In genomic region chr12:84407874-84408818, GRCm38 (mm10) we compare ENCODE assay signal across 8 mouse cellular contexts. TPM values are rescaled to one million over a fixed set of nuclear protein-coding genes. Genes with fewer than 3 reads are reported as not detected.
DNase-seq lines count a peak whose midpoint lies in the region; ATAC-seq and TF ChIP-seq lines count a peak whose summit lies in the region.

No protein-coding gene starts in this region.

- peak overlapping the region; percentile 95 for H3K4me2 ChIP-seq in embryonic facial prominence, embryonic 12.5 days (replicated peaks)
- H3K4me2 ChIP-seq in limb, embryonic 13.5 days (replicated peaks): peak overlapping the region; percentile 92
- H3K4me2 ChIP-seq in midbrain, embryonic 13.5 days (replicated peaks): peak overlapping the region; percentile 85
- peak overlapping the region; percentile 96 for H3K4me2 ChIP-seq in stomach, postnatal 0 days (replicated peaks; ENCODE audit: low read depth)

- 0 out of 2 replicates have a peak, but pooled peaks cover 3% of the 10 kb centered on the region for H3K4me1 ChIP-seq in embryonic facial prominence, embryonic 12.5 days
- H3K4me1 ChIP-seq in limb, embryonic 13.5 days: peaks cover 10% of the 10 kb centered on the region
- peaks cover 13% of the 10 kb centered on the region for H3K4me1 ChIP-seq in midbrain, embryonic 13.5 days (replicated peaks)
- 0 out of 2 replicates have a peak, but pooled peaks cover 2% of the 10 kb centered on the region for H3K4me1 ChIP-seq in stomach, postnatal 0 days (replicated peaks; ENCODE audit: control insufficient read depth, insufficient read depth)

- peak overlapping the region; percentile 70 for H3K4me3 ChIP-seq in embryonic facial prominence, embryonic 12.5 days
- H3K4me3 ChIP-seq in limb, embryonic 13.5 days: peak overlapping the region; percentile 74
- H3K4me3 ChIP-seq in midbrain, embryonic 13.5 days (replicated peaks): peak overlapping the region; percentile 65
- H3K4me3 ChIP-seq in stomach, postnatal 0 days (ENCODE audit: low read depth, low read length): peak overlapping the region; percentile 77

- H3K9ac ChIP-seq in embryonic facial prominence, embryonic 12.5 days: peak overlapping the region; percentile 83
- H3K9ac ChIP-seq in limb, embryonic 13.5 days: peak overlapping the region; percentile 81
- peak overlapping the region; percentile 79 for H3K9ac ChIP-seq in midbrain, embryonic 13.5 days (replicated peaks)
- H3K9ac ChIP-seq in stomach, postnatal 0 days (ENCODE audit: low read length): peak overlapping the region; percentile 89

- H3K9me3 ChIP-seq in embryonic facial prominence, embryonic 12.5 days: no peaks in the 10 kb centered on the region
- H3K9me3 ChIP-seq in limb, embryonic 13.5 days: no peaks in the 10 kb centered on the region
- H3K9me3 ChIP-seq in midbrain, embryonic 13.5 days: no peaks in the 10 kb centered on the region
- H3K9me3 ChIP-seq in stomach, postnatal 0 days (ENCODE audit: control insufficient read depth, low read length): no peaks in the 10 kb centered on the region

- H3K27ac ChIP-seq in embryonic facial prominence, embryonic 12.5 days: peak overlapping the region; percentile 77
- peak overlapping the region; percentile 65 for H3K27ac ChIP-seq in limb, embryonic 13.5 days
- H3K27ac ChIP-seq in midbrain, embryonic 13.5 days: peak overlapping the region; percentile 89
- peak overlapping the region; percentile 94 for H3K27ac ChIP-seq in stomach, postnatal 0 days (replicated peaks)

- peak; percentile 43; the same call in 1 of the 2 replicates for ATAC-seq in embryonic facial prominence, embryonic 12.5 days (ENCODE audit: insufficient number of reproducible peaks, insufficient read depth, low FRiP score, low TSS enrichment)
- peak; percentile 54 to 74 for ATAC-seq in hematopoietic stem cell, adult 5-6 weeks (replicated peaks in 1 of 2; ENCODE audit: insufficient read depth in 1 of 2, low FRiP score in 2 of 2, low TSS enrichment in 1 of 2, low read depth in 1 of 2, poor library complexity in 2 of 2, severe bottlenecking in 2 of 2)
- peak; percentile 46 for ATAC-seq in limb, embryonic 13.5 days (ENCODE audit: low FRiP score, low read depth)
- peak; percentile 86 for ATAC-seq in midbrain, embryonic 13.5 days
- peak; percentile 63 for ATAC-seq in stomach, postnatal 0 days (ENCODE audit: low FRiP score, low TSS enrichment)

- no peak for TF ChIP-seq CTCF in stomach, postnatal 0 days (IDR thresholded peaks at IDR 0.05; ENCODE audit: low read depth)

- no peaks in the 10 kb centered on the region for H3K36me3 ChIP-seq in embryonic facial prominence, embryonic 12.5 days
- H3K36me3 ChIP-seq in limb, embryonic 13.5 days: no peaks in the 10 kb centered on the region
- H3K36me3 ChIP-seq in midbrain, embryonic 13.5 days: no peaks in the 10 kb centered on the region
- H3K36me3 ChIP-seq in stomach, postnatal 0 days (ENCODE audit: control insufficient read depth, insufficient read depth, low read length): no peaks in the 10 kb centered on the region

- DNase-seq in adrenal gland, adult 2 months: peak; percentile 41
- DNase-seq in adrenal gland, postnatal 4 days (ENCODE audit: low spot score in 2 of 2): no peak
- peak; percentile 77 for DNase-seq in T-cell, adult 2 months (ENCODE audit: low spot score)
- peak; percentile 61 for DNase-seq in stomach, postnatal 0 days (ENCODE audit: low spot score)

- TF ChIP-seq EP300 in stomach, postnatal 0 days (optimal IDR thresholded peaks at IDR 0.05): no peak

- 2% methylated on average over 36 of the region's 52 CpGs for WGBS in embryonic facial prominence, embryonic 12.5 days
- WGBS in limb, embryonic 13.5 days: 1% methylated on average over 48 of the region's 52 CpGs
- WGBS in midbrain, embryonic 13.5 days: 2% methylated on average over 37 of the region's 52 CpGs
- WGBS in stomach, postnatal 0 days: under 1% methylated on average over 52 of the region's 52 CpGs

- no peaks in the 10 kb centered on the region for H3K27me3 ChIP-seq in embryonic facial prominence, embryonic 12.5 days
- no peaks in the 10 kb centered on the region for H3K27me3 ChIP-seq in limb, embryonic 13.5 days
- peaks cover 3% of the 10 kb centered on the region; the same call in 1 of the 2 replicates for H3K27me3 ChIP-seq in midbrain, embryonic 13.5 days
- no peaks in the 10 kb centered on the region for H3K27me3 ChIP-seq in stomach, postnatal 0 days (ENCODE audit: control insufficient read depth, insufficient read depth, low read length)

RNA-seq across cellular contexts. Expression of gene Entpd5, which starts 0.7 kb away (rescaled TPM):
- total RNA-seq in adrenal gland, adult 2 months (2021): 100 to 1,000 TPM; 124 to 126 TPM
- 11.9 and 14.8 TPM in 2 replicates for polyA plus RNA-seq in adrenal gland, adult 2 months (2012; rRNA removed)
- total RNA-seq in adrenal gland, postnatal 4 days (2021): 10 to 100 TPM; 58.3 to 61.3 TPM
- polyA plus RNA-seq in embryonic facial prominence, embryonic 12.5 days (2016; fragmentation: Nextera tagmentation; extraction: Ambion mirVana): 10.4 and 11.4 TPM in 2 replicates
- total RNA-seq in hematopoietic stem cell, adult 5-6 weeks (2017): 44.0 and 58.7 TPM in 2 replicates
- polyA plus RNA-seq in limb, embryonic 13.5 days (2015; fragmentation: Nextera tagmentation; extraction: Ambion mirVana): 10.2 and 11.6 TPM in 2 replicates
- polyA plus RNA-seq in midbrain, embryonic 13.5 days (2015; fragmentation: Nextera tagmentation; extraction: Ambion mirVana): 9.9 and 10.2 TPM in 2 replicates
- polyA plus RNA-seq in stomach, postnatal 0 days (2015; fragmentation: Nextera tagmentation; extraction: Ambion mirVana): 44.8 and 48.8 TPM in 2 replicates

RNA-seq across cellular contexts. Expression of gene Bbof1, which starts 0.7 kb away (rescaled TPM):
- total RNA-seq in adrenal gland, adult 2 months (2021): 1 to 10 TPM; 2.7 to 3.4 TPM
- not detected in 2 replicates for polyA plus RNA-seq in adrenal gland, adult 2 months (2012; rRNA removed)
- 1 to 10 TPM; 3.0 to 5.1 TPM for total RNA-seq in adrenal gland, postnatal 4 days (2021)
- polyA plus RNA-seq in embryonic facial prominence, embryonic 12.5 days (2016; fragmentation: Nextera tagmentation; extraction: Ambion mirVana): 1.5 and 2.3 TPM in 2 replicates
- total RNA-seq in hematopoietic stem cell, adult 5-6 weeks (2017): 6.3 and 6.6 TPM in 2 replicates
- polyA plus RNA-seq in limb, embryonic 13.5 days (2015; fragmentation: Nextera tagmentation; extraction: Ambion mirVana): 1.0 and 1.3 TPM in 2 replicates
- polyA plus RNA-seq in midbrain, embryonic 13.5 days (2015; fragmentation: Nextera tagmentation; extraction: Ambion mirVana): 2.5 and 4.5 TPM in 2 replicates
- polyA plus RNA-seq in stomach, postnatal 0 days (2015; fragmentation: Nextera tagmentation; extraction: Ambion mirVana): 0.68 and 0.74 TPM in 2 replicates

RNA-seq across cellular contexts. Expression of gene Rnf113a2, which starts 8.8 kb away (rescaled TPM):
- 10 to 100 TPM; 16.0 to 19.6 TPM for total RNA-seq in adrenal gland, adult 2 months (2021)
- polyA plus RNA-seq in adrenal gland, adult 2 months (2012; rRNA removed): 0.73 and 0.86 TPM in 2 replicates
- 10 to 100 TPM; 19.4 to 19.6 TPM for total RNA-seq in adrenal gland, postnatal 4 days (2021)
- polyA plus RNA-seq in embryonic facial prominence, embryonic 12.5 days (2016; fragmentation: Nextera tagmentation; extraction: Ambion mirVana): 29.4 and 31.2 TPM in 2 replicates
- total RNA-seq in hematopoietic stem cell, adult 5-6 weeks (2017): 36.1 and 45.4 TPM in 2 replicates
- 27.8 and 27.9 TPM in 2 replicates for polyA plus RNA-seq in limb, embryonic 13.5 days (2015; fragmentation: Nextera tagmentation; extraction: Ambion mirVana)
- 27.0 and 27.1 TPM in 2 replicates for polyA plus RNA-seq in midbrain, embryonic 13.5 days (2015; fragmentation: Nextera tagmentation; extraction: Ambion mirVana)
- polyA plus RNA-seq in stomach, postnatal 0 days (2015; fragmentation: Nextera tagmentation; extraction: Ambion mirVana): 21.6 and 22.0 TPM in 2 replicates

RNA-seq across cellular contexts. Expression of gene Aldh6a1, which starts 42.7 kb away (rescaled TPM):
- 100 to 1,000 TPM; 211 to 272 TPM for total RNA-seq in adrenal gland, adult 2 months (2021)
- polyA plus RNA-seq in adrenal gland, adult 2 months (2012; rRNA removed): 21.7 and 22.0 TPM in 2 replicates
- total RNA-seq in adrenal gland, postnatal 4 days (2021): 100 to 1,000 TPM in 1 of 2 experiments, 10 to 100 TPM in 1; 98.9 to 103 TPM
- 32.1 and 35.2 TPM in 2 replicates for polyA plus RNA-seq in embryonic facial prominence, embryonic 12.5 days (2016; fragmentation: Nextera tagmentation; extraction: Ambion mirVana)
- 20.3 and 22.3 TPM in 2 replicates for total RNA-seq in hematopoietic stem cell, adult 5-6 weeks (2017)
- polyA plus RNA-seq in limb, embryonic 13.5 days (2015; fragmentation: Nextera tagmentation; extraction: Ambion mirVana): 35.6 and 36.5 TPM in 2 replicates
- polyA plus RNA-seq in midbrain, embryonic 13.5 days (2015; fragmentation: Nextera tagmentation; extraction: Ambion mirVana): 28.9 and 29.9 TPM in 2 replicates
- 43.4 and 52.1 TPM in 2 replicates for polyA plus RNA-seq in stomach, postnatal 0 days (2015; fragmentation: Nextera tagmentation; extraction: Ambion mirVana)

RNA-seq across cellular contexts. Expression of gene Lin52, which starts 43.1 kb away (rescaled TPM):
- 10 to 100 TPM; 16.2 to 19.7 TPM for total RNA-seq in adrenal gland, adult 2 months (2021)
- 5.0 and 6.9 TPM in 2 replicates for polyA plus RNA-seq in adrenal gland, adult 2 months (2012; rRNA removed)
- 10 to 100 TPM; 11.7 to 12.9 TPM for total RNA-seq in adrenal gland, postnatal 4 days (2021)
- polyA plus RNA-seq in embryonic facial prominence, embryonic 12.5 days (2016; fragmentation: Nextera tagmentation; extraction: Ambion mirVana): 29.8 and 30.9 TPM in 2 replicates
- total RNA-seq in hematopoietic stem cell, adult 5-6 weeks (2017): 26.6 and 35.2 TPM in 2 replicates
- 26.8 and 27.5 TPM in 2 replicates for polyA plus RNA-seq in limb, embryonic 13.5 days (2015; fragmentation: Nextera tagmentation; extraction: Ambion mirVana)
- polyA plus RNA-seq in midbrain, embryonic 13.5 days (2015; fragmentation: Nextera tagmentation; extraction: Ambion mirVana): 38.6 and 41.3 TPM in 2 replicates
- polyA plus RNA-seq in stomach, postnatal 0 days (2015; fragmentation: Nextera tagmentation; extraction: Ambion mirVana): 8.5 and 8.7 TPM in 2 replicates

Comparison
In these comparisons a context has a peak if more than half of its experiments do, and no peak if none do; other contexts are left out.
1. DNase-seq: peak in adrenal gland, adult 2 months (single experiment), T-cell, adult 2 months (single experiment) and stomach, postnatal 0 days (single experiment); none in adrenal gland, postnatal 4 days (0 of 2).
2. RNA of gene Rnf113a2, which starts 8.8 kb away (polyA plus RNA-seq): 29.4 to 31.2 TPM in embryonic facial prominence, embryonic 12.5 days, 27.8 to 27.9 TPM in limb, embryonic 13.5 days, 27.0 to 27.1 TPM in midbrain, embryonic 13.5 days and 21.6 to 22.0 TPM in stomach, postnatal 0 days; 0.73 to 0.86 TPM in adrenal gland, adult 2 months; every median in the first group is over 10 times any median in the second.
3. Peak in every context shown above with its lines, with median percentiles within 50 percentile points of each other: ATAC-seq, H3K27ac ChIP-seq, H3K4me2 ChIP-seq, H3K4me3 ChIP-seq and H3K9ac ChIP-seq.